Mouse (Mus musculus) heart, adult 8-10 months (tissue): Measurements from ENCODE around the gene Cdh4. TPM values are rescaled to one million over a fixed set of nuclear protein-coding genes. Genes with fewer than 3 reads are reported as not detected.

ENCODE experiments used
- DNase-seq: peaks from one replicate; pipeline ENCODE4 v3.0.0; 2022; ENCODE audit warnings: low spot score
- total RNA-seq, 4 experiments: library from RNA; stranded (reverse); gene quantifications; 2 replicates each; pipeline ENCODE4 v1.2.4; 2022

Gene Cdh4
- total RNA-seq, 4 experiments from 2014 or later: 5.2 to 7.5 (median 6.1) TPM

GRCm38 (mm10) chr2:179790684-179791083 lies 348.5 kb downstream of the Cdh4 start:
- DNase-seq: no peak

- no peak for DNase-seq
Observed at GRCm38 (mm10) chr2:179792426-179793133, 350.3 kb downstream of the Cdh4 start.

GRCm38 (mm10) chr2:179794354-179794753 lies 352.1 kb downstream of the Cdh4 start:
- no peak for DNase-seq

GRCm38 (mm10) chr2:179795452-179795851 lies 353.2 kb downstream of the Cdh4 start:
- DNase-seq: no peak

- no peak for DNase-seq
Observed at GRCm38 (mm10) chr2:179799906-179800532, 357.8 kb downstream of the Cdh4 start.

GRCm38 (mm10) chr2:179801042-179801441 lies 358.8 kb downstream of the Cdh4 start:
- DNase-seq: no peak

GRCm38 (mm10) chr2:179802411-179802810 lies 360.2 kb downstream of the Cdh4 start:
- no peak for DNase-seq

GRCm38 (mm10) chr2:179811086-179811485 lies 368.9 kb downstream of the Cdh4 start:
- DNase-seq: no peak

GRCm38 (mm10) chr2:179813035-179813827 lies 371.0 kb downstream of the Cdh4 start:
- no peak for DNase-seq

GRCm38 (mm10) chr2:179824776-179825326 lies 382.6 kb downstream of the Cdh4 start:
- DNase-seq: no peak

GRCm38 (mm10) chr2:179828968-179829367 lies 386.7 kb downstream of the Cdh4 start:
- no peak for DNase-seq

- no peak for DNase-seq
Observed at GRCm38 (mm10) chr2:179829972-179830371, 387.7 kb downstream of the Cdh4 start.

- DNase-seq: no peak
Observed at GRCm38 (mm10) chr2:179834892-179835291, 392.7 kb downstream of the Cdh4 start.

- no peak for DNase-seq
Observed at GRCm38 (mm10) chr2:179835570-179835969, 393.3 kb downstream of the Cdh4 start.

GRCm38 (mm10) chr2:179837186-179837585 lies 395.0 kb downstream of the Cdh4 start:
- no peak for DNase-seq

GRCm38 (mm10) chr2:179838036-179838435 lies 395.8 kb downstream of the Cdh4 start:
- no peak for DNase-seq

- DNase-seq: no peak
Observed at GRCm38 (mm10) chr2:179842610-179843389, 400.6 kb downstream of the Cdh4 start.

- DNase-seq: no peak
Observed at GRCm38 (mm10) chr2:179849732-179850131, 407.5 kb downstream of the Cdh4 start.

GRCm38 (mm10) chr2:179852169-179852568 lies 409.9 kb downstream of the Cdh4 start:
- no peak for DNase-seq

- no peak for DNase-seq
Observed at GRCm38 (mm10) chr2:179852862-179853261, 410.6 kb downstream of the Cdh4 start.

GRCm38 (mm10) chr2:179853892-179854291 lies 411.7 kb downstream of the Cdh4 start:
- DNase-seq: no peak
